Mouse (Mus musculus) olfactory bulb, adult 2 months (tissue): ENCODE data around the gene Zdhhc11. TPM values are rescaled to one million over a fixed set of nuclear protein-coding genes. Genes with fewer than 3 reads are reported as not detected.

Experiments used
- H3K27ac ChIP-seq: fragments of 200-500 bp; 2 replicates; pipeline ENCODE4 v1.5.1; 2012; ENCODE audit warnings: low read depth, low read length; ENCODE audit not compliant: insufficient read depth
- H3K4me1 ChIP-seq: fragments of 200-500 bp; 2 replicates; pipeline ENCODE4 v1.6.1; 2012; ENCODE audit warnings: low read length; ENCODE audit not compliant: control insufficient read depth, insufficient read depth
- H3K4me3 ChIP-seq: fragments of 200-500 bp; 2 replicates; pipeline ENCODE4 v1.5.1; 2012; ENCODE audit warnings: mild to moderate bottlenecking, low read depth, low read length, moderate library complexity; ENCODE audit not compliant: insufficient read depth
- CTCF ChIP-seq: fragments of 200-500 bp; IDR thresholded peaks from 2 replicates; pipeline ENCODE4 v1.5.1; 2012; ENCODE audit warnings: low read depth, mild to moderate bottlenecking, low read length, moderate library complexity; ENCODE audit not compliant: insufficient read depth
- POLR2A ChIP-seq: fragments of 200-500 bp; IDR thresholded peaks from 2 replicates; pipeline ENCODE4 v1.6.1; 2012; ENCODE audit warnings: mild to moderate bottlenecking, low read depth, low read length, moderate library complexity; ENCODE audit not compliant: insufficient read depth
- WGBS: fragments of 180-500 bp; shearing (Covaris S2); methylation state at CpG from one replicate; pipeline ENCODE4 v1.1.7; 2018; 5-methylcytosine and 5-hydroxymethylcytosine counted together
- polyA plus RNA-seq: library from polyadenylated mRNA; stranded (reverse); fragments of >200 nt; gene quantifications from 2 replicates; pipeline ENCODE4 v1.2.4, GENCODE M21; 2012; ENCODE audit warnings: low replicate concordance; ENCODE audit not compliant: missing spikeins, insufficient read depth, insufficient read length

The Zdhhc11 gene
- not detected in 2 replicates for polyA plus RNA-seq

GRCm38 (mm10) chr13:73963551-73963950, at the start of gene Zdhhc11:
TSS of gene Zdhhc11 (plus strand) at chr13:73963851.
- 77% methylated on average over 5 of the region's 5 CpGs for WGBS
- Histone ChIP-seq H3K4me1 (no peaks in the 10 kb centered on the region), H3K4me3 (no peak within 1 kb of the TSS), H3K27ac (no peak within 1 kb of the TSS)
- no peak for TF ChIP-seq CTCF
- no peak for TF ChIP-seq POLR2A

- TF ChIP-seq POLR2A (no peak), CTCF (no peak)
- H3K4me3 ChIP-seq, result no peak overlapping the region
- peaks cover 2% of the 10 kb centered on the region for H3K4me1 ChIP-seq
- WGBS, result 81% methylated on average over 10 of the region's 10 CpGs
- no peak overlapping the region for H3K27ac ChIP-seq
Observed at GRCm38 (mm10) chr13:73932201-73932600, 31.4 kb upstream of the Zdhhc11 start.

GRCm38 (mm10) chr13:73936938-73937320, 26.7 kb upstream of the Zdhhc11 start:
- no peak for TF ChIP-seq CTCF
- no peak for TF ChIP-seq POLR2A
- H3K4me3 ChIP-seq, result peak overlapping the region; percentile 83
- WGBS, result 12% methylated on average over 5 of the region's 5 CpGs

GRCm38 (mm10) chr13:73937321-73938176, 26.1 kb upstream of the Zdhhc11 start, which contains the start of the genes Trip13 and Brd9:
TSS of gene Trip13 (minus strand) at chr13:73937784.
TSS of gene Brd9 (plus strand) at chr13:73937811.
- under 1% methylated on average over 82 of the region's 82 CpGs for WGBS
- peak within 1 kb of the TSS; percentile 18; the same call in 1 of the 2 replicates for H3K27ac ChIP-seq
- peak within 1 kb of the TSS; percentile 83 for H3K4me3 ChIP-seq
- peak; percentile 49; the same call in 1 of the 2 replicates for TF ChIP-seq POLR2A
- no peak for TF ChIP-seq CTCF
- peaks cover 10% of the 10 kb centered on the region for H3K4me1 ChIP-seq

More at GRCm38 (mm10) chr13:73936938-73937320, 26.7 kb upstream of the Zdhhc11 start:
- no peak overlapping the region for H3K27ac ChIP-seq
- peaks cover 10% of the 10 kb centered on the region for H3K4me1 ChIP-seq

GRCm38 (mm10) chr13:73938177-73938560, 25.5 kb upstream of the Zdhhc11 start:
- 29% methylated on average over 13 of the region's 13 CpGs for WGBS
- H3K4me1 ChIP-seq, result peaks cover 10% of the 10 kb centered on the region
- TF ChIP-seq POLR2A (no peak), CTCF (no peak)
- peak overlapping the region; percentile 83 for H3K4me3 ChIP-seq
- no peak overlapping the region for H3K27ac ChIP-seq

GRCm38 (mm10) chr13:73939101-73939500, 24.6 kb upstream of the Zdhhc11 start:
- H3K27ac ChIP-seq, result no peak overlapping the region
- H3K4me3 ChIP-seq, result no peak overlapping the region
- TF ChIP-seq POLR2A, result no peak
- TF ChIP-seq CTCF, result no peak
- 97% methylated on average over 5 of the region's 5 CpGs for WGBS
- peaks cover 10% of the 10 kb centered on the region for H3K4me1 ChIP-seq

- 98% methylated on average over 9 of the region's 9 CpGs for WGBS
- Histone ChIP-seq H3K4me3 (no peak overlapping the region), H3K4me1 (no peaks in the 10 kb centered on the region), H3K27ac (no peak overlapping the region)
- no peak for TF ChIP-seq POLR2A
- no peak for TF ChIP-seq CTCF
Observed at GRCm38 (mm10) chr13:73944606-73945005, 19.0 kb upstream of the Zdhhc11 start.

- TF ChIP-seq CTCF, result no peak
- no peak for TF ChIP-seq POLR2A
- Histone ChIP-seq H3K4me1 (no peaks in the 10 kb centered on the region), H3K4me3 (no peak overlapping the region), H3K27ac (no peak overlapping the region)
- WGBS, result 95% methylated on average over 1 of the region's 1 CpGs
Observed at GRCm38 (mm10) chr13:73953551-73954130, 10.0 kb upstream of the Zdhhc11 start.

GRCm38 (mm10) chr13:73954666-73955065, 9.0 kb upstream of the Zdhhc11 start:
- whole genome bisulfite sequencing, result 72% methylated on average over 6 of the region's 6 CpGs
- Histone ChIP-seq H3K4me1 (no peaks in the 10 kb centered on the region), H3K4me3 (no peak overlapping the region), H3K27ac (no peak overlapping the region)
- TF ChIP-seq POLR2A, result no peak
- TF ChIP-seq CTCF, result no peak
